In genomic region chrX:152326996-152327688, GRCm38 (mm10) we compare ENCODE assay signal across 8 mouse cellular contexts. TPM values are rescaled to one million over a fixed set of nuclear protein-coding genes. Genes with fewer than 3 reads are reported as not detected.
A peak's percentile ranks its signal among the peaks of the same experiment; 100 is the strongest.
DNase-seq lines count a peak whose midpoint lies in the region; ATAC-seq and TF ChIP-seq lines count a peak whose summit lies in the region.

TSS of gene Kantr (minus strand) at chrX:152327495.

- H3K27me3 ChIP-seq in limb, embryonic 13.5 days, result peaks cover 35% of the 10 kb centered on the region; the same call in 1 of the 2 replicates
- peaks cover 18% of the 10 kb centered on the region for H3K27me3 ChIP-seq in midbrain, embryonic 15.5 days (replicated peaks)

- H3K4me2 ChIP-seq in limb, embryonic 13.5 days (replicated peaks), result peak within 1 kb of the TSS; percentile 64
- H3K4me2 ChIP-seq in midbrain, embryonic 15.5 days, result peak within 1 kb of the TSS; percentile 51

- peak within 1 kb of the TSS; percentile 75 for H3K9ac ChIP-seq in limb, embryonic 13.5 days
- H3K9ac ChIP-seq in midbrain, embryonic 15.5 days, result peak within 1 kb of the TSS; percentile 65

- H3K36me3 ChIP-seq in limb, embryonic 13.5 days, result no peaks in the 10 kb centered on the region
- no peaks in the 10 kb centered on the region for H3K36me3 ChIP-seq in midbrain, embryonic 15.5 days (replicated peaks)

- H3K27ac ChIP-seq in limb, embryonic 13.5 days, result peak within 1 kb of the TSS; percentile 44; the same call in 1 of the 2 replicates
- peak within 1 kb of the TSS; percentile 82 for H3K27ac ChIP-seq in midbrain, embryonic 15.5 days

- TF ChIP-seq CTCF in brain, embryonic 14.5 days (IDR thresholded peaks at IDR 0.05; ENCODE audit: borderline replicate concordance, extremely low read depth, insufficient read depth, insufficient read length), result no peak

- peaks cover 4% of the 10 kb centered on the region; the same call in 1 of the 2 replicates for H3K4me1 ChIP-seq in limb, embryonic 13.5 days
- peaks cover 7% of the 10 kb centered on the region; the same call in 1 of the 2 replicates for H3K4me1 ChIP-seq in midbrain, embryonic 15.5 days

- WGBS in limb, embryonic 13.5 days, result 11% methylated on average over 29 of the region's 29 CpGs
- 15% methylated on average over 29 of the region's 29 CpGs for WGBS in midbrain, embryonic 15.5 days

- peak within 1 kb of the TSS; percentile 57 for H3K4me3 ChIP-seq in limb, embryonic 13.5 days
- peak within 1 kb of the TSS; percentile 57 for H3K4me3 ChIP-seq in midbrain, embryonic 15.5 days

- peak; percentile 100 for ATAC-seq in erythroblast, adult 5-6 weeks (replicated peaks; ENCODE audit: low FRiP score, poor library complexity, severe bottlenecking)
- ATAC-seq in limb, embryonic 13.5 days (ENCODE audit: low FRiP score, low read depth), result peak; percentile 99
- peak; percentile 99 for ATAC-seq in midbrain, embryonic 15.5 days (replicated peaks)

- no peaks in the 10 kb centered on the region for H3K9me3 ChIP-seq in limb, embryonic 13.5 days
- H3K9me3 ChIP-seq in midbrain, embryonic 15.5 days, result no peaks in the 10 kb centered on the region

- TF ChIP-seq POLR2A in brain, embryonic 14.5 days (IDR thresholded peaks at IDR 0.05; ENCODE audit: borderline replicate concordance, extremely low read depth, insufficient read depth, insufficient read length, poor library complexity, severe bottlenecking), result peak; percentile 54; the same call in 1 of the 2 replicates

- DNase-seq in CD4-positive, CD25-positive, alpha-beta regulatory T cell, adult 2 months (ENCODE audit: low read depth, low spot score), result peak; percentile 85
- peak; percentile 97 for DNase-seq in brain, embryonic 14.5 days (ENCODE audit: low read depth)
- DNase-seq in heart, adult 9 months (ENCODE audit: low spot score in 2 of 2), result peak; percentile 85 to 88
- peak; percentile 87 for DNase-seq in kidney, adult 9 months
- DNase-seq in spleen, postnatal 10 days (ENCODE audit: low spot score in 2 of 2), result peak; percentile 52 to 73

RNA-seq across cellular contexts. Expression of gene Kantr, which starts in this region (rescaled TPM):
- polyA plus RNA-seq in brain, embryonic 14.5 days (2012; rRNA removed), result 30.0 and 31.1 TPM in 2 replicates
- 10.0 and 14.0 TPM in 2 replicates for total RNA-seq in erythroblast, adult 5-6 weeks (2015; ENCODE audit: low replicate concordance)
- total RNA-seq in erythroblast, adult 5-6 weeks (2017; ENCODE audit: low replicate concordance), result 0.28 and 2.9 TPM in 2 replicates
- 23.3 and 25.5 TPM in 2 replicates for polyA plus RNA-seq in limb, embryonic 13.5 days (2015; fragmentation: Nextera tagmentation; extraction: Ambion mirVana)
- 33.3 and 38.9 TPM in 2 replicates for polyA plus RNA-seq in midbrain, embryonic 15.5 days (2015; fragmentation: Nextera tagmentation; extraction: Ambion mirVana)

Comparison
In these comparisons a context has a peak if more than half of its experiments do, and no peak if none do; other contexts are left out.
1. Peak in every context shown above with its lines: DNase-seq, ATAC-seq, H3K4me3 ChIP-seq and H3K27ac ChIP-seq.